Mouse (Mus musculus): ENCODE data around the gene Zcchc14. TPM values are rescaled to one million over a fixed set of nuclear protein-coding genes. Genes with fewer than 3 reads are reported as not detected.

The Zcchc14 gene
- polyA plus RNA-seq, 1 experiment from 2014 or later: 40.9 TPM

GRCm38 (mm10) chr8:121685419-121685818 lies 32.7 kb upstream of the Zcchc14 start:
- WGBS: 7% methylated on average over 4 of the region's 4 CpGs

GRCm38 (mm10) chr8:121683083-121683832 lies 30.6 kb upstream of the Zcchc14 start:
- no peak overlapping the region for H3K27ac ChIP-seq (ENCODE audit: low read depth, low read length)
- peaks cover 9% of the 10 kb centered on the region for H3K4me1 ChIP-seq (ENCODE audit: control insufficient read depth, insufficient read depth, low read length)
- no peaks in the 10 kb centered on the region for H3K27me3 ChIP-seq (replicated peaks; ENCODE audit: control insufficient read depth, insufficient read depth, low read length)
- DNase-seq (ENCODE audit: low spot score) (no peak), ATAC-seq (no peak)
- 80% methylated on average over 10 of the region's 10 CpGs for WGBS
- H3K4me3 ChIP-seq (ENCODE audit: low read depth, low read length): no peak overlapping the region
- no peak overlapping the region for H3K9ac ChIP-seq (ENCODE audit: low read length)
- no peaks in the 10 kb centered on the region for H3K36me3 ChIP-seq (ENCODE audit: control insufficient read depth, insufficient read depth, low read length)
- H3K9me3 ChIP-seq (replicated peaks; ENCODE audit: control insufficient read depth, low read length): no peaks in the 10 kb centered on the region
- H3K4me2 ChIP-seq (ENCODE audit: low read length): no peak overlapping the region

More at GRCm38 (mm10) chr8:121685419-121685818, 32.7 kb upstream of the Zcchc14 start:
- Histone ChIP-seq H3K4me2 (ENCODE audit: low read length) (no peak overlapping the region), H3K4me3 (ENCODE audit: low read depth, low read length) (no peak overlapping the region), H3K27ac (ENCODE audit: low read depth, low read length) (no peak overlapping the region), H3K36me3 (ENCODE audit: control insufficient read depth, insufficient read depth, low read length) (no peaks in the 10 kb centered on the region), H3K9me3 (replicated peaks; ENCODE audit: control insufficient read depth, low read length) (no peaks in the 10 kb centered on the region), H3K4me1 (ENCODE audit: control insufficient read depth, insufficient read depth, low read length) (peaks cover 9% of the 10 kb centered on the region), H3K27me3 (replicated peaks; ENCODE audit: control insufficient read depth, insufficient read depth, low read length) (no peaks in the 10 kb centered on the region), H3K9ac (ENCODE audit: low read length) (no peak overlapping the region)
- DNase-seq (ENCODE audit: low spot score): peak; percentile 24
- no peak; the same call in 1 of the 2 replicates for ATAC-seq

- Histone ChIP-seq H3K4me3 (ENCODE audit: low read depth, low read length) (no peak overlapping the region), H3K4me2 (ENCODE audit: low read length) (no peak overlapping the region), H3K27me3 (replicated peaks; ENCODE audit: control insufficient read depth, insufficient read depth, low read length) (no peaks in the 10 kb centered on the region), H3K9ac (ENCODE audit: low read length) (no peak overlapping the region), H3K36me3 (ENCODE audit: control insufficient read depth, insufficient read depth, low read length) (no peaks in the 10 kb centered on the region), H3K4me1 (ENCODE audit: control insufficient read depth, insufficient read depth, low read length) (no peaks in the 10 kb centered on the region), H3K27ac (ENCODE audit: low read depth, low read length) (no peak overlapping the region), H3K9me3 (replicated peaks; ENCODE audit: control insufficient read depth, low read length) (no peaks in the 10 kb centered on the region)
- WGBS: 53% methylated on average over 10 of the region's 10 CpGs
- ATAC-seq (no peak), DNase-seq (ENCODE audit: low spot score) (no peak)
These were observed 28.8 kb upstream of the Zcchc14 start for GRCm38 (mm10) chr8:121681457-121681856.

- Histone ChIP-seq H3K4me2 (ENCODE audit: low read length) (no peak overlapping the region), H3K27me3 (replicated peaks; ENCODE audit: control insufficient read depth, insufficient read depth, low read length) (no peaks in the 10 kb centered on the region), H3K27ac (ENCODE audit: low read depth, low read length) (no peak overlapping the region), H3K9me3 (replicated peaks; ENCODE audit: control insufficient read depth, low read length) (no peaks in the 10 kb centered on the region), H3K36me3 (ENCODE audit: control insufficient read depth, insufficient read depth, low read length) (no peaks in the 10 kb centered on the region), H3K9ac (ENCODE audit: low read length) (no peak overlapping the region), H3K4me1 (ENCODE audit: control insufficient read depth, insufficient read depth, low read length) (no peaks in the 10 kb centered on the region), H3K4me3 (ENCODE audit: low read depth, low read length) (no peak overlapping the region)
- no peak for ATAC-seq
- 85% methylated on average over 4 of the region's 4 CpGs for WGBS
- DNase-seq (ENCODE audit: low spot score): no peak
These were observed 28.2 kb upstream of the Zcchc14 start for GRCm38 (mm10) chr8:121680896-121681295.

- H3K36me3 ChIP-seq (ENCODE audit: control insufficient read depth, insufficient read depth, low read length): no peaks in the 10 kb centered on the region
- H3K4me2 ChIP-seq (ENCODE audit: low read length): no peak overlapping the region
- ATAC-seq (no peak), DNase-seq (ENCODE audit: low spot score) (no peak)
- no peaks in the 10 kb centered on the region for H3K9me3 ChIP-seq (replicated peaks; ENCODE audit: control insufficient read depth, low read length)
- no peak overlapping the region for H3K9ac ChIP-seq (ENCODE audit: low read length)
- WGBS: 70% methylated on average over 5 of the region's 5 CpGs
- H3K4me3 ChIP-seq (ENCODE audit: low read depth, low read length): no peak overlapping the region
- H3K27ac ChIP-seq (ENCODE audit: low read depth, low read length): no peak overlapping the region
- H3K4me1 ChIP-seq (ENCODE audit: control insufficient read depth, insufficient read depth, low read length): no peaks in the 10 kb centered on the region
- no peaks in the 10 kb centered on the region for H3K27me3 ChIP-seq (replicated peaks; ENCODE audit: control insufficient read depth, insufficient read depth, low read length)
These were observed 26.0 kb upstream of the Zcchc14 start for GRCm38 (mm10) chr8:121678696-121679095.

- no peak overlapping the region for H3K4me3 ChIP-seq (ENCODE audit: low read depth, low read length)
- WGBS: 67% methylated on average over 20 of the region's 20 CpGs
- no peak overlapping the region for H3K4me2 ChIP-seq (ENCODE audit: low read length)
These were observed 23.0 kb upstream of the Zcchc14 start for GRCm38 (mm10) chr8:121675701-121676100.

GRCm38 (mm10) chr8:121675161-121675560 lies 22.5 kb upstream of the Zcchc14 start:
- H3K27me3 ChIP-seq (replicated peaks; ENCODE audit: control insufficient read depth, insufficient read depth, low read length): no peaks in the 10 kb centered on the region
- no peaks in the 10 kb centered on the region for H3K36me3 ChIP-seq (ENCODE audit: control insufficient read depth, insufficient read depth, low read length)
- H3K27ac ChIP-seq (ENCODE audit: low read depth, low read length): no peak overlapping the region
- ATAC-seq: no peak
- no peak overlapping the region for H3K9ac ChIP-seq (ENCODE audit: low read length)
- DNase-seq (ENCODE audit: low spot score): no peak
- no peaks in the 10 kb centered on the region for H3K9me3 ChIP-seq (replicated peaks; ENCODE audit: control insufficient read depth, low read length)
- WGBS: 66% methylated on average over 3 of the region's 3 CpGs
- no peak overlapping the region for H3K4me3 ChIP-seq (ENCODE audit: low read depth, low read length)
- no peak overlapping the region for H3K4me2 ChIP-seq (ENCODE audit: low read length)
- no peaks in the 10 kb centered on the region for H3K4me1 ChIP-seq (ENCODE audit: control insufficient read depth, insufficient read depth, low read length)

More at GRCm38 (mm10) chr8:121675701-121676100, 23.0 kb upstream of the Zcchc14 start:
- ATAC-seq (no peak), DNase-seq (ENCODE audit: low spot score) (no peak)
- no peaks in the 10 kb centered on the region for H3K4me1 ChIP-seq (ENCODE audit: control insufficient read depth, insufficient read depth, low read length)
- H3K27ac ChIP-seq (ENCODE audit: low read depth, low read length): no peak overlapping the region
- no peak overlapping the region for H3K9ac ChIP-seq (ENCODE audit: low read length)
- H3K36me3 ChIP-seq (ENCODE audit: control insufficient read depth, insufficient read depth, low read length): no peaks in the 10 kb centered on the region
- no peaks in the 10 kb centered on the region for H3K9me3 ChIP-seq (replicated peaks; ENCODE audit: control insufficient read depth, low read length)
- H3K27me3 ChIP-seq (replicated peaks; ENCODE audit: control insufficient read depth, insufficient read depth, low read length): no peaks in the 10 kb centered on the region

GRCm38 (mm10) chr8:121674524-121674923 lies 21.8 kb upstream of the Zcchc14 start:
- 57% methylated on average over 5 of the region's 5 CpGs for whole genome bisulfite sequencing
- no peak for ATAC-seq

GRCm38 (mm10) chr8:121673917-121674316 lies 21.2 kb upstream of the Zcchc14 start:
- Histone ChIP-seq H3K4me3 (ENCODE audit: low read depth, low read length) (no peak overlapping the region), H3K36me3 (ENCODE audit: control insufficient read depth, insufficient read depth, low read length) (no peaks in the 10 kb centered on the region), H3K9ac (ENCODE audit: low read length) (no peak overlapping the region), H3K4me2 (ENCODE audit: low read length) (no peak overlapping the region), H3K27me3 (replicated peaks; ENCODE audit: control insufficient read depth, insufficient read depth, low read length) (no peaks in the 10 kb centered on the region), H3K27ac (ENCODE audit: low read depth, low read length) (peak overlapping the region; percentile 5; the same call in 1 of the 2 replicates), H3K4me1 (ENCODE audit: control insufficient read depth, insufficient read depth, low read length) (no peaks in the 10 kb centered on the region), H3K9me3 (replicated peaks; ENCODE audit: control insufficient read depth, low read length) (no peaks in the 10 kb centered on the region)
- 74% methylated on average over 5 of the region's 5 CpGs for WGBS
- peak; percentile 85 for ATAC-seq
- DNase-seq (ENCODE audit: low spot score): peak; percentile 80

More at GRCm38 (mm10) chr8:121674524-121674923, 21.8 kb upstream of the Zcchc14 start:
- no peak overlapping the region for H3K4me2 ChIP-seq (ENCODE audit: low read length)
- H3K27ac ChIP-seq (ENCODE audit: low read depth, low read length): no peak overlapping the region
- no peak for DNase-seq (ENCODE audit: low spot score)
- H3K36me3 ChIP-seq (ENCODE audit: control insufficient read depth, insufficient read depth, low read length): no peaks in the 10 kb centered on the region
- no peaks in the 10 kb centered on the region for H3K27me3 ChIP-seq (replicated peaks; ENCODE audit: control insufficient read depth, insufficient read depth, low read length)
- no peaks in the 10 kb centered on the region for H3K9me3 ChIP-seq (replicated peaks; ENCODE audit: control insufficient read depth, low read length)
- H3K9ac ChIP-seq (ENCODE audit: low read length): no peak overlapping the region
- no peaks in the 10 kb centered on the region for H3K4me1 ChIP-seq (ENCODE audit: control insufficient read depth, insufficient read depth, low read length)
- H3K4me3 ChIP-seq (ENCODE audit: low read depth, low read length): no peak overlapping the region

Data from forebrain, embryonic 14.5 days (tissue).